Mouse (Mus musculus) embryonic facial prominence, embryonic 14.5 days (tissue): Measurements from ENCODE around the gene Cotl1. TPM values are rescaled to one million over a fixed set of nuclear protein-coding genes. Genes with fewer than 3 reads are reported as not detected.

Experiments
- ATAC-seq: fragments of 200-750 bp; cut with Nextera tagmentation; 2 replicates; pipeline ENCODE4 v1.8.0; 2017; ENCODE audit warnings: low read depth, moderate number of reproducible peaks, moderate TSS enrichment
- DNase-seq: peaks from one replicate; pipeline ENCODE4 v3.0.0-alpha.2; 2015; ENCODE audit warnings: low spot score
- H3K27ac ChIP-seq: fragments of 300-500 bp; sonication (generic); replicated peaks from 2 replicates; pipeline ENCODE4 v1.5.1; 2014; ENCODE audit warnings: low read depth, mild to moderate bottlenecking, low read length, moderate library complexity
- H3K27me3 ChIP-seq: fragments of 300-500 bp; sonication (generic); replicated peaks from 2 replicates; pipeline ENCODE4 v1.6.1; 2014; ENCODE audit warnings: low read length; ENCODE audit not compliant: control insufficient read depth, insufficient read depth
- H3K36me3 ChIP-seq: fragments of 300-500 bp; sonication (generic); 2 replicates; pipeline ENCODE4 v1.6.1; 2014; ENCODE audit warnings: low read length, mixed read lengths; ENCODE audit not compliant: control insufficient read depth, insufficient read depth
- H3K4me1 ChIP-seq: fragments of 300-500 bp; sonication (generic); 2 replicates; pipeline ENCODE4 v1.6.1; 2014; ENCODE audit warnings: antibody characterized with exemption, low read length; ENCODE audit not compliant: control insufficient read depth, insufficient read depth
- H3K4me2 ChIP-seq: fragments of 300-500 bp; sonication (generic); 2 replicates; pipeline ENCODE4 v1.6.1; 2014; ENCODE audit warnings: low read depth, mild to moderate bottlenecking, low read length, moderate library complexity, mixed read lengths
- H3K4me3 ChIP-seq: fragments of 300-500 bp; sonication (generic); 2 replicates; pipeline ENCODE4 v1.5.1; 2014; ENCODE audit warnings: low read depth, mild to moderate bottlenecking, low read length
- H3K9ac ChIP-seq: fragments of 300-500 bp; sonication (generic); 2 replicates; pipeline ENCODE4 v1.6.1; 2014; ENCODE audit warnings: low read depth, mild to moderate bottlenecking, low read length, moderate library complexity, mixed read lengths
- H3K9me3 ChIP-seq: fragments of 300-500 bp; sonication (generic); 2 replicates; pipeline ENCODE4 v1.6.1; 2016; ENCODE audit warnings: low read length; ENCODE audit not compliant: control insufficient read depth
- WGBS: fragments of 180-500 bp; shearing (Covaris S2); extraction: QIAGEN DNeasy Blood & Tissue Kit; methylation state at CpG from one replicate; pipeline ENCODE4 v1.1.7; 2014; 5-methylcytosine and 5-hydroxymethylcytosine counted together
- polyA plus RNA-seq: library from polyadenylated mRNA; unstranded; fragments of >200 nt; fragmentation: Nextera tagmentation; extraction: Ambion mirVana; gene quantifications from 2 replicates; pipeline ENCODE4 v1.2.1, GENCODE M21; 2014

Gene Cotl1
- polyA plus RNA-seq, 1 experiment from 2014 or later, result 255 TPM

- H3K4me1 ChIP-seq, result peaks cover 10% of the 10 kb centered on the region
- peak within 1 kb of the TSS; percentile 60 for H3K4me3 ChIP-seq
- H3K4me2 ChIP-seq, result peak within 1 kb of the TSS; percentile 90
- ATAC-seq, result peak; percentile 98
- DNase-seq, result peak; percentile 98
- H3K27me3 ChIP-seq, result no peaks in the 10 kb centered on the region
- H3K9me3 ChIP-seq, result no peaks in the 10 kb centered on the region
- H3K9ac ChIP-seq, result peak within 1 kb of the TSS; percentile 72
- peak within 1 kb of the TSS; percentile 76 for H3K27ac ChIP-seq
- no peaks in the 10 kb centered on the region for H3K36me3 ChIP-seq
- WGBS, result 0% methylated on average over 18 of the region's 18 CpGs
Observed at GRCm38 (mm10) chr8:119778263-119778662, 62.1 kb downstream of the Cotl1 start, which contains the start of gene Tldc1. Gene Tldc1, minus strand, starts transcription at chr8:119778416.

GRCm38 (mm10) chr8:119777765-119778164 lies 62.6 kb downstream of the Cotl1 start:
- peak overlapping the region; percentile 72 for H3K9ac ChIP-seq
- peaks cover 10% of the 10 kb centered on the region for H3K4me1 ChIP-seq
- peak overlapping the region; percentile 76 for H3K27ac ChIP-seq
- H3K36me3 ChIP-seq, result no peaks in the 10 kb centered on the region
- peak overlapping the region; percentile 60 for H3K4me3 ChIP-seq
- DNase-seq (peak; percentile 45), ATAC-seq (no peak; the same call in 1 of the 2 replicates)
- H3K27me3 ChIP-seq, result no peaks in the 10 kb centered on the region
- H3K9me3 ChIP-seq, result no peaks in the 10 kb centered on the region
- 9% methylated on average over 7 of the region's 7 CpGs for WGBS
- peak overlapping the region; percentile 90 for H3K4me2 ChIP-seq

DNA sequence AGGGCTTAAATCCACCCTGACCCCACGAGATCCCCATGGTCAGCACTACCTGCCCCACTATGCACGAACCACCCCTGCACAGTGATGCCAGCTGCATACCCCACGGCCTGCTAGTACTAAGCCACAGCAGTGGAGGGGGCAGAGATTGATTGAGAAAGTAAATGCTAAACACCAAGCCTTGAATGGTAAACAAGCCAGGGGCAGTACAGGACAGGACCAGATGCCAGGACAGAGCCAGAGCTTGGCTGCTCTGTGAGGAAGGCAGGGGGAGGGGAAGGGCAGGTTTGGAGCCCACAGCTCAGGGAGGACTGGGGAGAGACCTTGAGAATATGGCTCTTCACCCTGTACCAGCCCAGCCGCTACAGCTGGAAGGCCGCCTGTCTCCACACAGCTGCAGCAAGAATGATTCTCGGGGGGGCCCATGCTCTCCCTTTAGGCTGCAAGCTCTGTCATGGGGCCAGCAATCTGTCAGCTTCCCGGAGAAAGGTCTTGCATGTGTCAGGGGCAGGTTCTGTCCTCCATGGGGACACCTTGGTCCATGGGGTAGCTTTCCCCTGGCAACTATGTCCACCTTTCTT lies 63.6 kb downstream of the Cotl1 start:
- H3K4me3 ChIP-seq, result no peak overlapping the region
- H3K4me1 ChIP-seq, result peaks cover 10% of the 10 kb centered on the region
- H3K36me3 ChIP-seq, result 0 out of 2 replicates have a peak, but pooled peaks cover 6% of the 10 kb centered on the region
- 82% methylated on average over 7 of the region's 7 CpGs for WGBS
- H3K9me3 ChIP-seq, result no peaks in the 10 kb centered on the region
- no peak overlapping the region for H3K4me2 ChIP-seq
- no peak for DNase-seq
- no peak overlapping the region for H3K27ac ChIP-seq
- H3K9ac ChIP-seq, result no peak overlapping the region
- ATAC-seq, result no peak
- H3K27me3 ChIP-seq, result no peaks in the 10 kb centered on the region

DNA sequence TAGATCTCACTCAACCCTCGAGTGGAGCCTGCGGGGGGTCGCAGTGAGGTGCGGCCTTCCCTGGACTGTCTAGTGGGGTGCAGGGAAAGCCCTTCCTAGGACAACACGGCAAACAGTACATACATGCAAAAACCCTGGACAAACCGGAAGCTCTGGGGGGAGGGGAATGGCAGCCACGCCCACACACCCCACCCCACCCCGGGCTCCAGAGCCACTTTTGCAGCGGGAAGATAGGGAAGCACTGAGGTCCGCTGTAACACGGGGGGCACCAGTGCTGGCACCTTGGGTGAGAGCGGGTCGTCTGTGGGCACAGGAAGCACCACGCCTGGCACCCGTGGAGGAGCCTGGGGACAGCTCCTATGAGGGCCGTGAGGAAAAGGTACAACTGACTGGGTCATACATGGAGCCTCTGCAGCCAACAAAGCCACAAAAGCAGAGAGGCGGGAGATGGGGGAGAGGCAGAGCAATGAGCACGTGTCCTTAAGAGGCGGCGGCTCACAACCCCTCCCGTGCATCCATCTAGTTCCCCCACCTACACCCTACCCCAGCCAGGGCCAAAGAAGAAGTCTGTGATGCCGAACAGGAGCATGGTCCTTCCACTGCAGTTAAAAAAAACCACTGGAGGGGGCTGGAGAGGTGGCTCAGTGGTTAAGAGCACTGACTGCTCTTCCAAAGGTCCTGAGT lies 74.4 kb downstream of the Cotl1 start:
- ATAC-seq (no peak), DNase-seq (no peak)
- H3K9me3 ChIP-seq, result no peaks in the 10 kb centered on the region
- H3K9ac ChIP-seq, result no peak overlapping the region
- no peak overlapping the region for H3K4me2 ChIP-seq
- no peaks in the 10 kb centered on the region for H3K27me3 ChIP-seq
- H3K4me3 ChIP-seq, result no peak overlapping the region
- H3K27ac ChIP-seq, result no peak overlapping the region
- no peaks in the 10 kb centered on the region for H3K4me1 ChIP-seq
- peaks cover 29% of the 10 kb centered on the region; the same call in 1 of the 2 replicates for H3K36me3 ChIP-seq
- WGBS, result 84% methylated on average over 22 of the region's 22 CpGs

GRCm38 (mm10) chr8:119765311-119765710 lies 75.0 kb downstream of the Cotl1 start:
- Histone ChIP-seq H3K27me3 (no peaks in the 10 kb centered on the region), H3K4me2 (no peak overlapping the region), H3K36me3 (peaks cover 28% of the 10 kb centered on the region; the same call in 1 of the 2 replicates), H3K4me3 (no peak overlapping the region), H3K4me1 (no peaks in the 10 kb centered on the region), H3K9ac (no peak overlapping the region), H3K9me3 (no peaks in the 10 kb centered on the region), H3K27ac (no peak overlapping the region)
- WGBS, result 79% methylated on average over 10 of the region's 10 CpGs
- no peak for DNase-seq
- ATAC-seq, result no peak

GRCm38 (mm10) chr8:119762226-119763220 lies 77.8 kb downstream of the Cotl1 start:
- no peak for ATAC-seq
- 86% methylated on average over 21 of the region's 21 CpGs for WGBS

GRCm38 (mm10) chr8:119761692-119762091 lies 78.7 kb downstream of the Cotl1 start:
- no peak for ATAC-seq
- DNase-seq, result no peak
- H3K4me3 ChIP-seq, result no peak overlapping the region
- no peaks in the 10 kb centered on the region for H3K9me3 ChIP-seq
- H3K36me3 ChIP-seq, result peaks cover 14% of the 10 kb centered on the region; the same call in 1 of the 2 replicates
- no peaks in the 10 kb centered on the region for H3K27me3 ChIP-seq
- H3K4me2 ChIP-seq, result no peak overlapping the region
- H3K4me1 ChIP-seq, result no peaks in the 10 kb centered on the region
- no peak overlapping the region for H3K9ac ChIP-seq
- 89% methylated on average over 10 of the region's 11 CpGs for WGBS
- H3K27ac ChIP-seq, result no peak overlapping the region

More at GRCm38 (mm10) chr8:119762226-119763220, 77.8 kb downstream of the Cotl1 start:
- no peak for DNase-seq
- Histone ChIP-seq H3K4me3 (no peak overlapping the region), H3K27ac (no peak overlapping the region), H3K4me1 (no peaks in the 10 kb centered on the region), H3K9me3 (no peaks in the 10 kb centered on the region), H3K4me2 (no peak overlapping the region), H3K27me3 (no peaks in the 10 kb centered on the region), H3K9ac (no peak overlapping the region), H3K36me3 (peaks cover 18% of the 10 kb centered on the region; the same call in 1 of the 2 replicates)
